Mouse (Mus musculus) stomach, embryonic 14.5 days (tissue): Measurements from ENCODE around the gene Awat2. TPM values are rescaled to one million over a fixed set of nuclear protein-coding genes. Genes with fewer than 3 reads are reported as not detected.

ENCODE experiments used
- ATAC-seq: fragments of 200-750 bp; cut with Nextera tagmentation; 2 replicates; pipeline ENCODE4 v1.8.0; 2017; ENCODE audit warnings: low read depth, moderate TSS enrichment; ENCODE audit not compliant: insufficient number of reproducible peaks, insufficient read depth, low FRiP score
- H3K27ac ChIP-seq: fragments of 300-500 bp; sonication (generic); 2 replicates; pipeline ENCODE4 v1.5.1; 2014; ENCODE audit warnings: mild to moderate bottlenecking, low read length, moderate library complexity, mixed read lengths
- H3K27me3 ChIP-seq: fragments of 300-500 bp; sonication (generic); 2 replicates; pipeline ENCODE4 v1.6.1; 2014; ENCODE audit warnings: low read length, control low read depth, mixed read lengths; ENCODE audit not compliant: control insufficient read depth, insufficient read depth
- H3K36me3 ChIP-seq: fragments of 300-500 bp; sonication (generic); 2 replicates; pipeline ENCODE4 v1.6.1; 2014; ENCODE audit warnings: mild to moderate bottlenecking, control low read depth, low read length, moderate library complexity, mixed read lengths; ENCODE audit not compliant: control insufficient read depth, insufficient read depth
- H3K4me1 ChIP-seq: fragments of 300-500 bp; sonication (generic); 2 replicates; pipeline ENCODE4 v1.6.1; 2014; ENCODE audit warnings: low read length, control low read depth, mixed read lengths; ENCODE audit not compliant: control insufficient read depth, insufficient read depth
- H3K4me2 ChIP-seq: fragments of 300-500 bp; sonication (generic); replicated peaks from 2 replicates; pipeline ENCODE4 v1.6.1; 2014; ENCODE audit warnings: low read depth, low read length, control low read depth
- H3K4me3 ChIP-seq: fragments of 300-500 bp; sonication (generic); 2 replicates; pipeline ENCODE4 v1.5.1; 2014; ENCODE audit warnings: low read depth, low read length, control low read depth
- H3K9ac ChIP-seq: fragments of 300-500 bp; sonication (generic); replicated peaks from 2 replicates; pipeline ENCODE4 v1.6.1; 2014; ENCODE audit warnings: low read depth, mild to moderate bottlenecking, control low read depth, low read length, moderate library complexity, mixed read lengths
- H3K9me3 ChIP-seq: fragments of 300-500 bp; sonication (generic); 2 replicates; pipeline ENCODE4 v1.6.1; 2016; ENCODE audit warnings: low read depth, low read length, control low read depth; ENCODE audit not compliant: control insufficient read depth
- WGBS: fragments of 180-500 bp; shearing (Covaris S2); extraction: QIAGEN DNeasy Blood & Tissue Kit; methylation state at CpG from one replicate; pipeline ENCODE4 v1.1.7; 2014; 5-methylcytosine and 5-hydroxymethylcytosine counted together
- polyA plus RNA-seq: library from polyadenylated mRNA; unstranded; fragments of >200 nt; fragmentation: Nextera tagmentation; extraction: Ambion mirVana; gene quantifications from 2 replicates; pipeline ENCODE4 v1.2.1, GENCODE M21; 2014

The Awat2 gene
- polyA plus RNA-seq, 1 experiment from 2014 or later, result 0.85 TPM

GRCm38 (mm10) chrX:100409245-100409644, 33.3 kb downstream of the Awat2 start:
- Histone ChIP-seq H3K27ac (no peak overlapping the region), H3K36me3 (no peaks in the 10 kb centered on the region), H3K9me3 (no peaks in the 10 kb centered on the region), H3K27me3 (no peaks in the 10 kb centered on the region), H3K4me2 (no peak overlapping the region), H3K4me1 (no peaks in the 10 kb centered on the region), H3K9ac (no peak overlapping the region), H3K4me3 (no peak overlapping the region)
- ATAC-seq, result no peak
- 61% methylated on average over 1 of the region's 1 CpGs for WGBS

- H3K36me3 ChIP-seq, result no peaks in the 10 kb centered on the region
- H3K27me3 ChIP-seq, result no peaks in the 10 kb centered on the region
- H3K4me2 ChIP-seq, result no peak overlapping the region
- H3K9me3 ChIP-seq, result no peaks in the 10 kb centered on the region
- H3K27ac ChIP-seq, result no peak overlapping the region
- no peak for ATAC-seq
- H3K9ac ChIP-seq, result no peak overlapping the region
- H3K4me3 ChIP-seq, result no peak overlapping the region
- 85% methylated on average over 5 of the region's 5 CpGs for WGBS
- no peaks in the 10 kb centered on the region for H3K4me1 ChIP-seq
Measured at GRCm38 (mm10) chrX:100401657-100402056, 40.9 kb downstream of the Awat2 start.

- no peaks in the 10 kb centered on the region for H3K27me3 ChIP-seq
- H3K4me1 ChIP-seq, result no peaks in the 10 kb centered on the region
- no peak overlapping the region for H3K27ac ChIP-seq
- no peak overlapping the region for H3K9ac ChIP-seq
- no peaks in the 10 kb centered on the region for H3K36me3 ChIP-seq
- H3K9me3 ChIP-seq, result no peaks in the 10 kb centered on the region
- no peak overlapping the region for H3K4me2 ChIP-seq
- H3K4me3 ChIP-seq, result no peak overlapping the region
- no peak for ATAC-seq
Measured at GRCm38 (mm10) chrX:100400900-100401299, 41.6 kb downstream of the Awat2 start.

- WGBS, result 87% methylated on average over 8 of the region's 8 CpGs
- Histone ChIP-seq H3K9me3 (no peaks in the 10 kb centered on the region), H3K36me3 (no peaks in the 10 kb centered on the region), H3K4me2 (no peak overlapping the region), H3K27ac (no peak overlapping the region), H3K4me1 (no peaks in the 10 kb centered on the region), H3K4me3 (no peak overlapping the region), H3K9ac (no peak overlapping the region), H3K27me3 (no peaks in the 10 kb centered on the region)
- ATAC-seq, result no peak
Measured at GRCm38 (mm10) chrX:100395026-100395425, 47.5 kb downstream of the Awat2 start.

- H3K9me3 ChIP-seq, result no peaks in the 10 kb centered on the region
- 65% methylated on average over 7 of the region's 7 CpGs for WGBS
- H3K4me1 ChIP-seq, result no peaks in the 10 kb centered on the region
- ATAC-seq, result no peak
- no peak overlapping the region for H3K4me2 ChIP-seq
- H3K27ac ChIP-seq, result no peak overlapping the region
- H3K9ac ChIP-seq, result no peak overlapping the region
- no peaks in the 10 kb centered on the region for H3K36me3 ChIP-seq
- no peak overlapping the region for H3K4me3 ChIP-seq
- H3K27me3 ChIP-seq, result no peaks in the 10 kb centered on the region
Measured at GRCm38 (mm10) chrX:100394223-100394861, 48.2 kb downstream of the Awat2 start.

- 30% methylated on average over 6 of the region's 6 CpGs for WGBS
- Histone ChIP-seq H3K4me2 (no peak overlapping the region), H3K4me3 (no peak overlapping the region), H3K4me1 (no peaks in the 10 kb centered on the region), H3K36me3 (no peaks in the 10 kb centered on the region), H3K27ac (no peak overlapping the region), H3K27me3 (no peaks in the 10 kb centered on the region), H3K9me3 (no peaks in the 10 kb centered on the region), H3K9ac (no peak overlapping the region)
- ATAC-seq, result no peak
Measured at GRCm38 (mm10) chrX:100392304-100392703, 50.2 kb downstream of the Awat2 start.

GRCm38 (mm10) chrX:100389887-100390286, 52.6 kb downstream of the Awat2 start:
- 76% methylated on average over 1 of the region's 1 CpGs for WGBS
- Histone ChIP-seq H3K9me3 (no peaks in the 10 kb centered on the region), H3K27ac (no peak overlapping the region), H3K4me3 (no peak overlapping the region), H3K9ac (no peak overlapping the region), H3K4me1 (no peaks in the 10 kb centered on the region), H3K4me2 (no peak overlapping the region), H3K27me3 (no peaks in the 10 kb centered on the region), H3K36me3 (no peaks in the 10 kb centered on the region)
- ATAC-seq, result no peak

GRCm38 (mm10) chrX:100356974-100357373, 85.5 kb downstream of the Awat2 start:
- H3K4me1 ChIP-seq, result no peaks in the 10 kb centered on the region
- no peak for ATAC-seq
- H3K4me3 ChIP-seq, result no peak overlapping the region
- no peak overlapping the region for H3K9ac ChIP-seq
- WGBS, result 60% methylated on average over 2 of the region's 2 CpGs
- no peaks in the 10 kb centered on the region for H3K27me3 ChIP-seq
- H3K9me3 ChIP-seq, result no peaks in the 10 kb centered on the region
- H3K27ac ChIP-seq, result no peak overlapping the region
- H3K4me2 ChIP-seq, result no peak overlapping the region
- no peaks in the 10 kb centered on the region for H3K36me3 ChIP-seq
